Mouse (Mus musculus) testis, adult 2 months (tissue): ENCODE results near the gene Slc46a2. TPM values are rescaled to one million over a fixed set of nuclear protein-coding genes. Genes with fewer than 3 reads are reported as not detected.

ENCODE experiments used
- H3K27ac ChIP-seq: fragments of 200-500 bp; 2 replicates; pipeline ENCODE4 v1.5.1; 2012; ENCODE audit warnings: low read depth, low read length; ENCODE audit not compliant: control insufficient read depth, insufficient read depth
- H3K27me3 ChIP-seq: fragments of 200-500 bp; 2 replicates; pipeline ENCODE4 v1.6.1; 2012; ENCODE audit warnings: mild to moderate bottlenecking, low read length, moderate library complexity; ENCODE audit not compliant: control insufficient read depth, insufficient read depth
- H3K36me3 ChIP-seq: fragments of 200-500 bp; 2 replicates; pipeline ENCODE4 v1.6.1; 2012; ENCODE audit warnings: mild to moderate bottlenecking, low read length; ENCODE audit not compliant: control insufficient read depth, insufficient read depth
- H3K4me1 ChIP-seq: fragments of 200-500 bp; 2 replicates; pipeline ENCODE4 v1.6.1; 2012; ENCODE audit warnings: low read length; ENCODE audit not compliant: control insufficient read depth, insufficient read depth
- H3K4me3 ChIP-seq: fragments of 200-500 bp; 2 replicates; pipeline ENCODE4 v1.5.1; 2012; ENCODE audit warnings: low read depth, mild to moderate bottlenecking, low read length, moderate library complexity, mixed read lengths; ENCODE audit not compliant: control insufficient read depth
- CTCF ChIP-seq: fragments of 200-500 bp; IDR thresholded peaks from 2 replicates; pipeline ENCODE4 v1.5.1; 2012; ENCODE audit warnings: low read depth, mild to moderate bottlenecking, inconsistent platforms, low read length, moderate library complexity; ENCODE audit not compliant: control insufficient read depth, insufficient read depth, insufficient replicate concordance
- POLR2A ChIP-seq: fragments of 200-500 bp; IDR thresholded peaks from 2 replicates; pipeline ENCODE4 v1.6.1; 2012; ENCODE audit warnings: low read depth, mild to moderate bottlenecking, inconsistent platforms, low read length, moderate library complexity; ENCODE audit not compliant: control insufficient read depth
- polyA plus RNA-seq: library from polyadenylated mRNA; depleted of rRNA; stranded (reverse); fragments of >200 nt; gene quantifications from 2 replicates; pipeline ENCODE4 v1.2.3, GENCODE M21; 2012

The Slc46a2 gene
- polyA plus RNA-seq, 1 experiment, result 0.04 TPM

- H3K27me3 ChIP-seq, result no peaks in the 10 kb centered on the region
- H3K4me1 ChIP-seq, result no peaks in the 10 kb centered on the region
- no peaks in the 10 kb centered on the region for H3K36me3 ChIP-seq
- no peak overlapping the region for H3K27ac ChIP-seq
- no peak overlapping the region for H3K4me3 ChIP-seq
- TF ChIP-seq CTCF, result no peak
- no peak for TF ChIP-seq POLR2A
Observed at GRCm38 (mm10) chr4:59890086-59890600, 24.7 kb downstream of the Slc46a2 start.

- Histone ChIP-seq H3K4me3 (no peak overlapping the region), H3K27me3 (no peaks in the 10 kb centered on the region), H3K4me1 (no peaks in the 10 kb centered on the region), H3K36me3 (no peaks in the 10 kb centered on the region), H3K27ac (no peak overlapping the region)
- TF ChIP-seq CTCF, result no peak
- no peak for TF ChIP-seq POLR2A
Observed at GRCm38 (mm10) chr4:59888014-59888413, 26.8 kb downstream of the Slc46a2 start.

DNA sequence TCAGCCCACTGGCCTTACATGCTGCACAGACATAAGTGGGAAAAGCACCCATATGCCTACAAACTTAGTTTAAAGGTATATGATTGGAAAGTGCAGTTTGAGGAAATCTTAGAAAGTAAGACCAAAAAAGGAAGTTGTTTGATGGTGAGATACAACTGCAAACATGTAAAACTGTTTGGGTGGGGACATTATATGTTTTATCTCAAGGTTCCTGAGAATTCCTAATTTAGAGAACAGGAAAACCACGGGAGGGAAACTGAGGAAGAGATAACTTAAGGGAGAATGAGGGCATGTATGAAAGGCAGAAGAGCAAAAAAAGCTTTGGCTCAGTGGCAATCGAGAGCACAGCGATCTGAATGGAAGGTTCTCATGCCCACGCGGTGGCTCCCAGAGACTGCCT, 27.8 kb downstream of the Slc46a2 start:
- H3K36me3 ChIP-seq, result no peaks in the 10 kb centered on the region
- H3K4me3 ChIP-seq, result no peak overlapping the region
- no peaks in the 10 kb centered on the region for H3K27me3 ChIP-seq
- no peaks in the 10 kb centered on the region for H3K4me1 ChIP-seq
- TF ChIP-seq CTCF (no peak), POLR2A (no peak)
- H3K27ac ChIP-seq, result no peak overlapping the region

DNA sequence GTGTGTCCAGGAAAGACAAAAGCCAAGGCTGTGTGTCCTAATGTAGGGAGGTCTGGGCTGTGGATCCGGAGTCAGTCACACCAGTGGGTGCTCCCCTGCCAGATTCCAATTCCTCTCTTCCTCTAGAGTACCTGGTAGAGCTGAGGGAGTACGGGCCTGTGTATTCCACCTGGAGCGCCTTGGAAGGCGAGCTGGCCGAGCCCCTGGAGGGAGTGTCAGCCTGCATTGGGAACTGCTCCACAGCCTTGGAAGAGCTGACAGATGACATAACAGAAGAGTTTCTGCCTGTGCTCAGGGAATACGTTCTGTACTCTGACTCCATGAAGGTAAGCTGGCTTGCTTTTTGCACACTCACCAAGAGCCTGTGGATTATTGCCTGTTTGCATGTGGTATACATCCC, 28.6 kb downstream of the Slc46a2 start:
- H3K27me3 ChIP-seq, result no peaks in the 10 kb centered on the region
- H3K4me1 ChIP-seq, result no peaks in the 10 kb centered on the region
- no peak for TF ChIP-seq POLR2A
- H3K36me3 ChIP-seq, result no peaks in the 10 kb centered on the region
- no peak overlapping the region for H3K4me3 ChIP-seq
- H3K27ac ChIP-seq, result no peak overlapping the region

- TF ChIP-seq CTCF (no peak), POLR2A (no peak)
- H3K36me3 ChIP-seq, result no peaks in the 10 kb centered on the region
- no peaks in the 10 kb centered on the region for H3K27me3 ChIP-seq
- no peaks in the 10 kb centered on the region for H3K4me1 ChIP-seq
- no peak overlapping the region for H3K4me3 ChIP-seq
- H3K27ac ChIP-seq, result no peak overlapping the region
Observed at GRCm38 (mm10) chr4:59884136-59884696, 30.6 kb downstream of the Slc46a2 start.

GRCm38 (mm10) chr4:59881210-59881609, 33.6 kb downstream of the Slc46a2 start:
- H3K4me1 ChIP-seq, result no peaks in the 10 kb centered on the region
- H3K27me3 ChIP-seq, result no peaks in the 10 kb centered on the region
- no peaks in the 10 kb centered on the region for H3K36me3 ChIP-seq
- TF ChIP-seq POLR2A (no peak), CTCF (no peak)
- no peak overlapping the region for H3K27ac ChIP-seq
- H3K4me3 ChIP-seq, result no peak overlapping the region

- no peak for TF ChIP-seq POLR2A
- TF ChIP-seq CTCF, result no peak
- no peaks in the 10 kb centered on the region for H3K27me3 ChIP-seq
- no peaks in the 10 kb centered on the region for H3K36me3 ChIP-seq
- H3K4me1 ChIP-seq, result no peaks in the 10 kb centered on the region
- no peak overlapping the region for H3K4me3 ChIP-seq
- H3K27ac ChIP-seq, result no peak overlapping the region
Observed at GRCm38 (mm10) chr4:59880725-59881124, 34.1 kb downstream of the Slc46a2 start.

DNA sequence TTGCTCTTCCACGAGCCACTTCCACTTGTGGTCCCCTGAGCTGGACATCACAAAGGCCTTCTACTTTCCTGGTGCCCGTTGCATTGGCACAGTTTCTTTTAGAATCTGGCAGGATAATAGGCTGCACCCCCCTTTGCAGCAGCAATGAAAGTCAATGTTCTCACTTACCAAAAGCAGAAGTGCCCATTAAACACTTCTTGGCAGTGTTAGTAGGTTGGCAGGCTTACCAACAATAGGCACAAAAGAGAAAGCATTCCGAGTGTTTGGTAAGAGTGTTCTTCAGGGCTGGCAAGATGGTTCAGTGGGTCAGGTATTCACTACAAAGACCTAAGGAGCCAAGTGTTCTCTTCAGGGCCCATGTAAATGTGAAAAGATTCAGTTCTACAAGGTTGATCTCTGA, 35.4 kb downstream of the Slc46a2 start:
- H3K27ac ChIP-seq, result no peak overlapping the region
- H3K4me3 ChIP-seq, result no peak overlapping the region
- no peaks in the 10 kb centered on the region for H3K27me3 ChIP-seq
- H3K4me1 ChIP-seq, result no peaks in the 10 kb centered on the region
- H3K36me3 ChIP-seq, result no peaks in the 10 kb centered on the region
- TF ChIP-seq CTCF, result no peak
- no peak for TF ChIP-seq POLR2A
